Mouse (Mus musculus) Muller cell, postnatal 12 days (primary cell): ENCODE data around the gene Tiam1.

Experiments used
- DNase-seq: peaks from one replicate; pipeline ENCODE4 v3.0.0-alpha.2; 2015; ENCODE audit errors: inconsistent ontology term

Gene Tiam1

GRCm38 (mm10) chr16:89993991-89994825 lies 149.4 kb downstream of the Tiam1 start:
- no peak for DNase-seq

- no peak for DNase-seq
These were observed 150.1 kb downstream of the Tiam1 start for GRCm38 (mm10) chr16:89993506-89993905.

GRCm38 (mm10) chr16:89991701-89992152 lies 151.8 kb downstream of the Tiam1 start:
- no peak for DNase-seq

- DNase-seq = no peak
These were observed 153.1 kb downstream of the Tiam1 start for GRCm38 (mm10) chr16:89990288-89990955.

- DNase-seq = no peak
These were observed 153.8 kb downstream of the Tiam1 start for GRCm38 (mm10) chr16:89989816-89990215.

GRCm38 (mm10) chr16:89986672-89987362 lies 156.8 kb downstream of the Tiam1 start:
- DNase-seq = no peak

GRCm38 (mm10) chr16:89985702-89986481 lies 157.7 kb downstream of the Tiam1 start:
- DNase-seq = no peak

- no peak for DNase-seq
These were observed 163.4 kb downstream of the Tiam1 start for GRCm38 (mm10) chr16:89980075-89980744.

- DNase-seq = no peak
These were observed 168.1 kb downstream of the Tiam1 start for GRCm38 (mm10) chr16:89975441-89975840.

GRCm38 (mm10) chr16:89973814-89974712 lies 169.5 kb downstream of the Tiam1 start:
- no peak for DNase-seq

- no peak for DNase-seq
These were observed 170.6 kb downstream of the Tiam1 start for GRCm38 (mm10) chr16:89972854-89973487.

- no peak for DNase-seq
These were observed 171.6 kb downstream of the Tiam1 start for GRCm38 (mm10) chr16:89972018-89972417.

- DNase-seq = no peak
These were observed 175.5 kb downstream of the Tiam1 start for GRCm38 (mm10) chr16:89968058-89968457.

- no peak for DNase-seq
These were observed 180.7 kb downstream of the Tiam1 start for GRCm38 (mm10) chr16:89962876-89963275.

GRCm38 (mm10) chr16:89960904-89961303 lies 182.7 kb downstream of the Tiam1 start:
- DNase-seq = no peak

GRCm38 (mm10) chr16:89960186-89960878 lies 183.2 kb downstream of the Tiam1 start:
- DNase-seq = peak; percentile 78

GRCm38 (mm10) chr16:89958982-89959381 lies 184.6 kb downstream of the Tiam1 start:
- DNase-seq = no peak

- no peak for DNase-seq
These were observed 185.5 kb downstream of the Tiam1 start for GRCm38 (mm10) chr16:89958030-89958429.

- no peak for DNase-seq
These were observed 189.0 kb downstream of the Tiam1 start for GRCm38 (mm10) chr16:89954525-89954924.
